Mouse (Mus musculus) CH12.LX (cell line): ENCODE data around the gene Chid1. TPM values are rescaled to one million over a fixed set of nuclear protein-coding genes. Genes with fewer than 3 reads are reported as not detected.

Source experiments
- DNase-seq: peaks from one replicate; pipeline ENCODE4 v3.0.0-alpha.2; 2013; ENCODE audit errors: extremely low read depth
- H3K27ac ChIP-seq: 2 replicates; pipeline ENCODE4 v1.5.1; 2012; ENCODE audit warnings: low read depth, mild to moderate bottlenecking, control low read depth, moderate library complexity; ENCODE audit not compliant: insufficient read depth
- H3K27me3 ChIP-seq: replicated peaks from 2 replicates; pipeline ENCODE3; 2012; ENCODE audit warnings: inconsistent platforms
- H3K36me3 ChIP-seq, 2 experiments: replicated peaks in 1 of 2; 2 replicates each; pipeline versions ENCODE3 to v1.6.1; 2012; ENCODE audit warnings: inconsistent platforms in 1 of 2, low read length in 1 of 2, mild to moderate bottlenecking in 1 of 2, mixed read lengths in 1 of 2, moderate library complexity in 1 of 2; ENCODE audit not compliant: control insufficient read depth in 1 of 2, insufficient read depth in 1 of 2
- H3K4me1 ChIP-seq, 2 experiments: 2 replicates each; pipeline ENCODE4 v1.6.1; 2012; ENCODE audit warnings: inconsistent platforms in 1 of 2, moderate library complexity in 1 of 2; ENCODE audit not compliant: insufficient read depth in 2 of 2, control insufficient read depth in 1 of 2
- H3K4me2 ChIP-seq: 2 replicates; pipeline ENCODE4 v1.6.1; 2012; ENCODE audit warnings: low read depth, mild to moderate bottlenecking, control low read depth; ENCODE audit not compliant: poor library complexity, insufficient read depth, severe bottlenecking
- H3K4me3 ChIP-seq, 3 experiments: fragments of 150-350 bp in 1 of 3; sonication (generic) in 1 of 3; replicated peaks in 1 of 3; 2 replicates each; pipeline versions ENCODE3 to v1.5.1; 2011 to 2012; ENCODE audit warnings: low read depth in 2 of 3, low read length in 2 of 3, mild to moderate bottlenecking in 2 of 3, moderate library complexity in 2 of 3, control low read depth in 1 of 3, improper control_type of control experiment in 1 of 3, inconsistent platforms in 1 of 3, mixed read lengths in 1 of 3; ENCODE audit not compliant: poor library complexity in 1 of 3
- H3K79me2 ChIP-seq: replicated peaks from 2 replicates; pipeline ENCODE4 v1.6.1; 2012; ENCODE audit warnings: mild to moderate bottlenecking, moderate library complexity; ENCODE audit not compliant: control insufficient read depth, poor library complexity, insufficient read depth, severe bottlenecking; ENCODE audit errors: extremely low read depth
- H3K9ac ChIP-seq: 2 replicates; pipeline ENCODE4 v1.6.1; 2012; ENCODE audit warnings: low read depth, mild to moderate bottlenecking, control low read depth, moderate library complexity; ENCODE audit not compliant: insufficient read depth
- H3K9me3 ChIP-seq: replicated peaks from 2 replicates; pipeline ENCODE3; 2012; ENCODE audit warnings: low read length, inconsistent platforms, mixed read lengths
- BHLHE40 ChIP-seq: IDR thresholded peaks from 2 replicates; pipeline ENCODE4 v1.6.1; 2011; ENCODE audit warnings: mild to moderate bottlenecking, low read depth, low read length, improper control_type of control experiment
- CHD1 ChIP-seq: IDR thresholded peaks from 2 replicates; pipeline ENCODE4 v1.6.1; 2012; ENCODE audit warnings: low read depth, low read length, improper control_type of control experiment, inconsistent platforms
- CTCF ChIP-seq, 2 experiments: IDR thresholded peaks in 1 of 2; conservative IDR thresholded peaks in 1 of 2; 2 replicates each; pipeline ENCODE4 v1.5.1; 2011 to 2012; ENCODE audit warnings: low read depth in 2 of 2, low read length in 2 of 2, improper control_type of control experiment in 1 of 2, inconsistent platforms in 1 of 2, mild to moderate bottlenecking in 1 of 2, moderate library complexity in 1 of 2
- ELF1 ChIP-seq: IDR thresholded peaks from 2 replicates; pipeline ENCODE4 v1.6.1; 2014; ENCODE audit warnings: low read depth, mild to moderate bottlenecking, inconsistent platforms, low read length, improper control_type of control experiment
- GABPA ChIP-seq: IDR thresholded peaks from 2 replicates; pipeline ENCODE4 v1.6.1; 2012; ENCODE audit warnings: low read depth, low read length, improper control_type of control experiment, inconsistent platforms; ENCODE audit not compliant: insufficient replicate concordance
- HCFC1 ChIP-seq: IDR thresholded peaks from 2 replicates; pipeline ENCODE4 v1.6.1; 2012; ENCODE audit warnings: low read depth, mild to moderate bottlenecking, inconsistent platforms, low read length, improper control_type of control experiment
- IRF4 ChIP-seq: IDR thresholded peaks from 2 replicates; pipeline ENCODE4 v1.6.1; 2014; ENCODE audit warnings: low read depth, mild to moderate bottlenecking, inconsistent platforms, low read length, improper control_type of control experiment
- JUN ChIP-seq: IDR thresholded peaks from 2 replicates; pipeline ENCODE4 v1.6.1; 2011; ENCODE audit warnings: low read depth, mild to moderate bottlenecking, low read length, improper control_type of control experiment, moderate library complexity; ENCODE audit not compliant: insufficient read depth
- KAT2A ChIP-seq: IDR thresholded peaks from 2 replicates; pipeline ENCODE4 v1.6.1; 2012; ENCODE audit warnings: low read length, improper control_type of control experiment, inconsistent platforms; ENCODE audit not compliant: insufficient replicate concordance
- MAFK ChIP-seq: IDR thresholded peaks from 2 replicates; pipeline ENCODE4 v1.6.1; 2011; ENCODE audit warnings: low read length, improper control_type of control experiment; ENCODE audit not compliant: insufficient replicate concordance
- MAX ChIP-seq: IDR thresholded peaks from 2 replicates; pipeline ENCODE4 v1.6.1; 2011; ENCODE audit warnings: low read length, improper control_type of control experiment
- MAZ ChIP-seq: IDR thresholded peaks from 2 replicates; pipeline ENCODE4 v1.6.1; 2012; ENCODE audit warnings: low read depth, mild to moderate bottlenecking, inconsistent platforms, low read length, improper control_type of control experiment, moderate library complexity
- MEF2A ChIP-seq: IDR thresholded peaks from 2 replicates; pipeline ENCODE4 v1.6.1; 2014; ENCODE audit warnings: low read depth, mild to moderate bottlenecking, inconsistent platforms, low read length, improper control_type of control experiment, borderline replicate concordance
- MXI1 ChIP-seq: IDR thresholded peaks from 2 replicates; pipeline ENCODE4 v1.6.1; 2011; ENCODE audit warnings: mild to moderate bottlenecking, low read depth, low read length, improper control_type of control experiment
- NELFE ChIP-seq: IDR thresholded peaks from 2 replicates; pipeline ENCODE4 v1.6.1; 2011; ENCODE audit warnings: low read depth, low read length, improper control_type of control experiment
- NRF1 ChIP-seq: IDR thresholded peaks from 2 replicates; pipeline ENCODE4 v1.6.1; 2014; ENCODE audit warnings: low read depth, mild to moderate bottlenecking, inconsistent platforms, low read length, improper control_type of control experiment, moderate library complexity
- PAX5 ChIP-seq: IDR thresholded peaks from 2 replicates; pipeline ENCODE4 v1.6.1; 2012; ENCODE audit warnings: low read length, inconsistent platforms, mixed read lengths
- POLR2A ChIP-seq: IDR thresholded peaks from 2 replicates; pipeline ENCODE4 v1.6.1; 2011; ENCODE audit warnings: low read depth, mild to moderate bottlenecking, improper control_type of control experiment, low read length
- RCOR1 ChIP-seq: conservative IDR thresholded peaks from 2 replicates; pipeline ENCODE4 v1.6.1; 2012; ENCODE audit warnings: low read depth, mild to moderate bottlenecking, inconsistent platforms, low read length, improper control_type of control experiment
- SIN3A ChIP-seq: IDR thresholded peaks from 2 replicates; pipeline ENCODE4 v1.6.1; 2012; ENCODE audit warnings: low read length, improper control_type of control experiment, inconsistent platforms
- SMC3 ChIP-seq: IDR thresholded peaks from 2 replicates; pipeline ENCODE4 v1.6.1; 2011; ENCODE audit warnings: low read depth, low read length, improper control_type of control experiment
- TCF12 ChIP-seq: IDR thresholded peaks from 2 replicates; pipeline ENCODE4 v1.6.1; 2014; ENCODE audit warnings: low read depth, mild to moderate bottlenecking, inconsistent platforms, low read length, improper control_type of control experiment
- UBTF ChIP-seq: IDR thresholded peaks from 2 replicates; pipeline ENCODE4 v1.6.1; 2012; ENCODE audit warnings: low read depth, mild to moderate bottlenecking, inconsistent platforms, low read length, improper control_type of control experiment, moderate library complexity
- USF1 ChIP-seq: IDR thresholded peaks from 2 replicates; pipeline ENCODE4 v1.6.1; 2014; ENCODE audit warnings: low read depth, mild to moderate bottlenecking, inconsistent platforms, low read length, improper control_type of control experiment
- ZMIZ1 ChIP-seq: IDR thresholded peaks from 2 replicates; pipeline ENCODE4 v1.6.1; 2012; ENCODE audit warnings: low read depth, mild to moderate bottlenecking, inconsistent platforms, low read length, improper control_type of control experiment
- dilution Hi-C: fragments of 300-500 bp; cut with MboI; formaldehyde crosslinking; loops from 2 replicates; pipeline ENCODE4 v1.14.3; 2020; ENCODE audit warnings: low sequenced_read_pairs; ENCODE audit not compliant: extremely low pct_unique_long_range_greater_than_20kb, extremely low pct_ligation_motif_present
- in situ Hi-C: fragments of 300-500 bp; cut with MboI; formaldehyde crosslinking; loops from 3 replicates; pipeline ENCODE4 v1.14.3; 2019; ENCODE audit warnings: low sequenced_read_pairs, low pct_ligation_motif_present, low pct_unique_long_range_greater_than_20kb, mixed read lengths
- polyA plus RNA-seq: library from polyadenylated mRNA; unstranded; fragments of >175 nt; gene quantifications from 2 replicates; pipeline ENCODE4 v1.2.1, GENCODE M21; 2012; ENCODE audit warnings: low read depth; ENCODE audit not compliant: insufficient read length
- total RNA-seq, 2 experiments: library from RNA; depleted of rRNA; stranded (reverse); fragments of 300-350 nt in 1 of 2; fragments of >200 nt in 1 of 2; gene quantifications; 2 replicates each; pipeline ENCODE4 v1.2.3; 2012 to 2014

Chid1 gene
- total and polyA plus RNA-seq, 3 experiments = 27.0 to 50.5 (median 42.3) TPM

DNA sequence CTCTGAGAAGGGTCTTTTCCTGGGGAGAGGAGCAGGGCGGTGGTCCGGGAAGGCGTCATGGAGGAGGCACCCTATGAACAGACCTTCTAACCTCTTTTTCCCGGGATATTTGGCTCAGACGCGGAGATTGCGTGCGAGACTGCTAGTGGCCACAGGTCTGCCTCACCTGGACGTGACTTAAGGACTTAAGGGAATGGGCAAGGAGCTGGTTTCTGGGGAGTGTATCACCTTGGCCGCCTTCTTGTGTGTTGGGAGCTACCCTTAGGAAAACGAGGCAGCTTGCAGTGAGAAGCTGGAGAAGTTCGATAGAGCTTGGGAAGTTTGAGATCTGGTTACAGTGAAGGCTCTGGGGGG, 63.9 kb downstream of the Chid1 start:
- Histone ChIP-seq H3K4me2 (peak overlapping the region; percentile 53), H3K79me2 (peaks cover 22% of the 10 kb centered on the region), H3K36me3 (peaks cover 16 to 26% of the 10 kb centered on the region in 2 experiments), H3K9me3 (no peaks in the 10 kb centered on the region), H3K9ac (peak overlapping the region; percentile 40), H3K27me3 (peaks cover 9% of the 10 kb centered on the region), H3K27ac (no peak overlapping the region), H3K4me1 (peaks cover 13 to 43% of the 10 kb centered on the region in 2 experiments)
- DNase-seq = no peak
- TF ChIP-seq JUN = no peak
- no peak for TF ChIP-seq PAX5
- no peak for TF ChIP-seq RCOR1
- no peak for TF ChIP-seq MAZ
- TF ChIP-seq, all 38 proteins: peak for 0
- peak overlapping the region; percentile 74 to 96 (median 89) for H3K4me3 ChIP-seq
- in situ Hi-C loops (no loop called here), dilution Hi-C loops (no loop called here)

DNA sequence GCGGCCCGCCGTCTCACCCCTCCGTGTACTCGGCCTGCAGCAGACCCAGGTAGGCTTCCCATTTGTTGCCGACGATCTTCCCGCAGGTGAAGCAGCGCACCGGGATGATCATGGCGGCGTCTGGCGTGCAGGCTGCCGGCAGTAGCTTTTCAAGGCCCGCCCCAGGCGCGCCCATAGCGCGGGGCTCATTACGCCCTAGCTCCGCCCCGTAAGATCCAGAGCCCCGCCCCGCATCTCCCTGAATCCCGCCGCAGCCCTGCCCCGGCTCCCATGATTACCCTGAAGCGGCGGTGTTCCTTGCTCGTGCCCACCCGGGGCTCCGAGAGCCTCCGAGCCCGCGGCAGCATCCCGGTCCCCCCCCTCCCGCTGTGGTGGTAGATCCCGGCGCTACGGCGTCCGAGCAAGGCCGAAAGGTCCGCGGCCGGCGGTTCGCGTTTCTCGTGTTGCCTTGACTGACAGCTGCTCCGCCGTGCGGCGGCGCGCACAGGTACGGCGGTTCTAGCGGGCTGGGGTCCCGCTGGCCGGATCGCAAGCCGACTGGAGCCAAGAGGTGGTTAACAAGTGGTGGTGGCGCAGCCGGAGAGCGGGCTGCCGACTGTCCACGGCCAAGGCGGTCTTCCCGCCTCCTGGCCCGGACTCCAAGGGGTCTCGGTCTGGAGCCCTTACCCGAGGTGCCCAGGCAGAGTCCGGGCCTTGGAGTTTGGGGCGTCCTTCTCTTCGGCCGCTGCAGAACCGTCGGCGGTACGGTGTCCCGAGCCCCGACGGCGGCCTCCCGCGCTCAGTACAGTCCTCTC, 64.4 kb downstream of the Chid1 start, which contains the start of the genes Polr2l and Tspan4:
TSS of gene Polr2l (minus strand) at position 122 of the 794 bp plus-strand sequence.
TSS of gene Tspan4 (plus strand) at position 230 of the 794 bp plus-strand sequence.
- peak within 1 kb of the TSS; percentile 74 to 96 (median 89) for H3K4me3 ChIP-seq
- peaks cover 22% of the 10 kb centered on the region for H3K79me2 ChIP-seq
- peak within 1 kb of the TSS; percentile 86 for H3K4me2 ChIP-seq
- dilution Hi-C loops (no loop called here), in situ Hi-C loops (no loop called here)
- TF ChIP-seq GABPA (no peak; the same call in 1 of the 2 replicates), MAFK (no peak), NRF1 (peak; percentile 9; the same call in 1 of the 2 replicates), CTCF (conservative IDR thresholded peaks at IDR 0.05 in 1 of 2, IDR thresholded peaks at IDR 0.05 in 1 of 2; ENCODE audit: low read depth in 2 of 2, low read length in 2 of 2) (no peak), UBTF (no peak), USF1 (no peak), ZMIZ1 (peak; percentile 70; the same call in 1 of the 2 replicates), MEF2A (0 out of 2 replicates have a peak, but pooled peaks have one; percentile 45), HCFC1 (peak; percentile 89), JUN (no peak), ELF1 (peak; percentile 74), POLR2A (peak; percentile 88), IRF4 (0 out of 2 replicates have a peak, but pooled peaks have one; percentile 49), MAX (peak; percentile 73; the same call in 1 of the 2 replicates), MXI1 (peak; percentile 100), SIN3A (peak; percentile 98), SMC3 (no peak), NELFE (peak; percentile 88), BHLHE40 (0 out of 2 replicates have a peak, but pooled peaks have one; percentile 12), CHD1 (peak; percentile 99), KAT2A (peak; percentile 71; the same call in 1 of the 2 replicates), TCF12 (0 out of 2 replicates have a peak, but pooled peaks have one; percentile 58), RCOR1 (0 out of 2 replicates have a peak, but pooled peaks have one; percentile 51)
- peaks cover 21 to 32% of the 10 kb centered on the region in 2 experiments for H3K36me3 ChIP-seq
- no peaks in the 10 kb centered on the region for H3K9me3 ChIP-seq
- H3K27ac ChIP-seq = no peak within 1 kb of the TSS
- H3K27me3 ChIP-seq = peaks cover 9% of the 10 kb centered on the region
- peaks cover 18 to 40% of the 10 kb centered on the region in 2 experiments for H3K4me1 ChIP-seq
- DNase-seq = peak; percentile 79
- peak within 1 kb of the TSS; percentile 51 for H3K9ac ChIP-seq
